Mouse (Mus musculus): ENCODE data around the gene Masp2. TPM values are rescaled to one million over a fixed set of nuclear protein-coding genes. Genes with fewer than 3 reads are reported as not detected.

Masp2 gene
- total RNA-seq, 4 experiments from 2014 or later, result 1.9 to 4.2 (median 2.7) TPM

DNA sequence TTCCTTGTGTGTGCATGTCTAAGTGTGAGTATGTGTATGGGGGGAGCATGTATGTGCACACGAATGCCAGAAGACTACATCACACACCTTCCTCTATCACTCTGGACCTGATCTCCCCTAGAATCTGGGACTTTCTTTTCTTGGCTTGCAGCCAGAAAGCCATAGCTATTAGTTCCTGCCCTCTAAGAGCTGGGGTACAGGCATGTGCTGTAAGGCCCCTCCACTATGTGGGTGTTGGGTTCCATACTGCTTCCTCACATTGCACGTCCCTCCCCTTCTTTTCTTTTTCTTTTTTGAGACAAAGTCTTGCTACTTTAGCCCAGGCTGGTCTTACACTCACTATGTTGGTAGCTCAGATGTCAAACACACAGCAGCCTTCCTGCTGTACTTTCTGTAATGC lies 33.0 kb downstream of the Masp2 start:
- no peak for DNase-seq (ENCODE audit: low spot score in 2 of 2)

- DNase-seq (ENCODE audit: low spot score in 2 of 2), result no peak
These were observed 35.9 kb downstream of the Masp2 start for GRCm38 (mm10) chr4:148638302-148638701.

GRCm38 (mm10) chr4:148639455-148639854 lies 37.1 kb downstream of the Masp2 start:
- DNase-seq (ENCODE audit: low spot score in 2 of 2), result no peak

GRCm38 (mm10) chr4:148641121-148641520 lies 38.8 kb downstream of the Masp2 start:
- no peak for DNase-seq (ENCODE audit: low spot score in 2 of 2)

GRCm38 (mm10) chr4:148643291-148644156 lies 41.2 kb downstream of the Masp2 start, which contains the start of gene Gm572:
TSS of gene Gm572 (plus strand) at chr4:148643317.
- DNase-seq (ENCODE audit: low spot score in 2 of 2), result no peak

- peak in 1 of 2 experiments; percentile 28 for DNase-seq (ENCODE audit: low spot score in 2 of 2)
These were observed 41.8 kb downstream of the Masp2 start for GRCm38 (mm10) chr4:148644157-148644511.

DNA sequence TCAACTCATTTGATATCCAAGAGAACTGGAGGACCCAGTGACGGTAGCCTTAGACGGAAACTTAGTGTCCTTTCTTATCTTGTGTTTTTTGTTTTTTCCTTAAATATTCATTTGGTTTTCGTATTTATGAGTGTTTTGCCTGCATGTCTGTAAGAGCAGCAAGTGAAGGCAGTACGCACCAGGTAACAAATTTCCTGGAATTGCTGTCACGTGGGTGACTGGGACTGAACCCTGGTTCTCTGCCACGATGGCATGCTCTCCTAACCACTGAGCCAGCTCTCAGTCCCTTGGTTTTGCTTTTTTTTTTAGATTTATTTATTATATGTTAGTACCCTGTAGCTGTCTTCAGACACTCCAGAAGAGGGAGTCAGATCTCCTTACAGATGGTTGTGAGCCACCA lies 42.6 kb downstream of the Masp2 start:
- no peak for DNase-seq (ENCODE audit: low spot score in 2 of 2)

GRCm38 (mm10) chr4:148646616-148647015 lies 44.3 kb downstream of the Masp2 start:
- DNase-seq (ENCODE audit: low spot score in 2 of 2), result peak in 1 of 2 experiments; percentile 50

- no peak for DNase-seq (ENCODE audit: low spot score in 2 of 2)
These were observed 47.0 kb downstream of the Masp2 start for GRCm38 (mm10) chr4:148649309-148649708.

GRCm38 (mm10) chr4:148651045-148651444 lies 48.7 kb downstream of the Masp2 start:
- DNase-seq (ENCODE audit: low spot score in 2 of 2), result no peak

DNA sequence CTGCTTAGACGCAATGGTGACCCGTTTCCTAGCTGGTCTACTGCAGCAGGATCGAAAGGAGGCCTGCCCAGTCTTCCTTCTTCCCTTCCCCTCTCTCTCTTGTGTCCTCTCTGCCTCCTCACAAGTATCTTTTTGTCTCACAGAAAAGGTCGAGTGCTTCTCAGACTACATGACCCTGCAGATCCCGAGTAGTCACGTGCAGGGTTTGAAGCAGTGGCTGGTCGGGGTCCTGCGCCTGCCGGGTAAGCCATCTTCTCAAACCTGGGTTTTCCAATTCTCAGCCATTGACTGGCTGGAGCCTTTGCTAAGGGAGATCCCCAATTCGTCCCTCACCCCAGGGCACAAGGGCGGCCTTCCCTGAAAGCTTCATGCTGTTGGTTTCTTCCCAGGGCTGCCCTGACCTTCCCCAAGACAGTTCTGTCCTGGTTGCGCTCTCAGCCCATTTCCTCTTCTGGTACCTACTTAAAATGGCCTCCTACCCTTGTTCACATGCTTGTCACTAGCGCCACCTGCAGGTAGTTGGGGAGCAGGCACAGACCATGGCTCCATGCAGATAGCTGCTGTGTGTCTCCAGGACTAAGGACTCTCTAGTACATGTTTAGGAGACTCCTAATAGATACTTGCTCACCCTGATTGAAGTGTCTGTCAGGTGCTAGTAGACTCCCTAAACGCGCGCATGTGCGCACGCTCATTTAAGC lies 52.5 kb downstream of the Masp2 start:
- DNase-seq (ENCODE audit: low spot score in 2 of 2), result no peak

DNA sequence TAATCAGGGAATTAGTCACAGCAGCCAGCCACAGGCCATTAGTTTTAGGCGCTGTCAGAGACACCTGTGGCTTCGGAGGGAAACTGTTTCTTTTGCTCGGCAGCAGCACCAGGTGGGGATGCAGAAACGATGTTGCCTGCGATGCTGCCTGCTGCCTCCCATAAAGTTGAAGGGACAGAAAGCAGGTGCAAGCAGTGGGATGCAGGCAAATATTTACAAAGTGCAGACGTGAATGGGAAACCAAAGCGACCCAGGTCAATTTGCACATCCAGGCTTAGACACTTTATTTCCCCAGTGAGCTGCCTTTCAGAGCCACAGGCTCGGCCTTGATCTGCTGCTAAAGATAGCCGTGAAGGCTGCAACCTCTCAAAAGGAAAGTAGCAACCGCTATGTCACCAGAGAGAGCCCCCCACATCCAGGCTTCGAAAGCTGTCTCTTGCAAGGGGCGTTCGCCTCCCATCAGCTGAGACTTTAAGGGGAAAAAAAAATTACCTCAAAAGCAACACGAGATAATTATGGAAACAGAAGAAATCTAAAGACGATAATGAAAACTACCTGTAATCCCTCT lies 54.4 kb downstream of the Masp2 start:
- DNase-seq (ENCODE audit: low spot score in 2 of 2), result no peak

- DNase-seq (ENCODE audit: low spot score in 2 of 2), result no peak
These were observed 55.4 kb downstream of the Masp2 start for GRCm38 (mm10) chr4:148657776-148658175.

- DNase-seq (ENCODE audit: low spot score in 2 of 2), result no peak
These were observed 57.8 kb downstream of the Masp2 start for GRCm38 (mm10) chr4:148660174-148660573.

DNA sequence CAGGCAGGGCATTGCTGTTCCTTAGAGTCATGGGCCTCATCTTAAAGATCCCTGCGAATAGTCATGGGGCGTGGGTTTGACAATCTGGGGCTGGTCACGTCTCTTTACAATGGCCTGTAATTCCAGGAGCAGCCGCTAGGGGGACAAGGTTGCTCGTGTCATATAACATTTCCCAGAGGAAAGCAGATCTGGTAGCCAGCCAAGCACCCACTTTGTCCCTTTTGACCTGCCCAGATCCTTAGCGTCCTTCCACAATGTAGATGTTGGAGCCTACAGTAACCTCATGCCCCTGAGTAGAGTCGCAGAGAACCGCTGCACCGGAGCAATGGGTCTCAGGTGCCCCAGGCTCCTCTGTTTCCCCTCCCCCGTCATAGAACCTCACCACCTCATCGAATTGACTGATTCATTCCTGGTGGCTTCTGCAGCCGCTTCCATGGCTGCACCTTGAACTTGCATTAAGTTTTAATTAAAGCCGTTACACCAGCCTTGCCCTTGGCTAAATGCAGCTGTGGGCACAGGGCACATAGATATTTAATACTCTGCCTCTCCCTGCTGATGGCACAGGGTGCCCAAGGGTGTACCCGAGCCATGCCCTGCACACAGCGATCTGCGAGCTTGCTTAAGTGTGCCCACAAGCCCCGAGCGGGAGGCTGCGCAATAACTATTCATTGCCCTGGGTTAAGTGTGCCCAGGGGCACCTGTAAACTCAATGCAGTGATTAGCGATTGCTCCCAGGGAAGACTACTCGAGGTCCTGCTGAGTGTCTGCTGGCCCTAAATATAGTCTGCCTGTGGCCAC lies 60.0 kb downstream of the Masp2 start:
- peak in 1 of 2 experiments; percentile 64 for DNase-seq (ENCODE audit: low spot score in 2 of 2)

DNA sequence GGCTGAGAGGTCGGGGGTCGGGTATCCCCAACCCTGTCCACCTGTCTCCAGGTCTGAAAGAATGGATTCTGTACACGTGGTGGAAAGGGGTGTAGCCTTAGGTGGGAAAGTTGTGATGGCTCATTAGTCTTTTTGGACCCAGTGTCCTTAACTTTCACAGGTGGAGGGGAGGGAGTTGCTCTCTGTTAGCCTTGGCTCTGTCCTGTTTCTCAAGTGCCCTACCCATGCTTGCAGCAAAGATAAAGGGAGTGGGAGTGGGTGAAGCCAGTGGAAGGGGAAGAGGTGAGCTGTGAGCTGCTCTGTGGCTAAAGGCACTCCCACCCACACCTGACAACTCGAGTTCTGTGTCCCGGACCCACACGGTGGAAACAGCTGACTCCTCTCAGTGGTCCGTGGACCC lies 61.0 kb downstream of the Masp2 start:
- DNase-seq (ENCODE audit: low spot score in 2 of 2), result no peak

DNA sequence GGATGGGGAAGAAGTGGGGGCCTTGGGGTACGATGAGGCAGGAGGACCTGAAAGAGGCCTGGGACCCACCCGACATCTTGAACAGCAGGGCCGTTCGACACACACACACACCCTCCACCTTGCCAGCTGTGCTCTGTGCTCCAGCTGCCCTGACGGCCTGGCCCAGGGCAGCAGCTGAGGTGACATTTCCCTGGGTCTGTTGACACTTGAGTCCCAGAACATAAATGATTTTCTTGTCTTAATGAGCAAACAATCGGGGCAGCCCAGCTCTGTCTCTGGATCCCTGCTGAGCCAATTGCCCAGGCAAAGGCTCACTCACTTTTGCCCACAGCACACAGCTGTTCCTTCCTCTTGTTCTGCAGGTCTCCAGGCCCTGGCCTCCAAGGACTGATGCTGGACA lies 61.7 kb downstream of the Masp2 start:
- no peak for DNase-seq (ENCODE audit: low spot score in 2 of 2)
